Mouse (Mus musculus) embryo, embryonic 10.5 days (tissue): ENCODE data around the gene Ap1g2.

Source experiments
- DNase-seq: peaks from one replicate; pipeline ENCODE4 v3.0.0-alpha.2; 2015; ENCODE audit warnings: low spot score

Ap1g2 gene

DNA sequence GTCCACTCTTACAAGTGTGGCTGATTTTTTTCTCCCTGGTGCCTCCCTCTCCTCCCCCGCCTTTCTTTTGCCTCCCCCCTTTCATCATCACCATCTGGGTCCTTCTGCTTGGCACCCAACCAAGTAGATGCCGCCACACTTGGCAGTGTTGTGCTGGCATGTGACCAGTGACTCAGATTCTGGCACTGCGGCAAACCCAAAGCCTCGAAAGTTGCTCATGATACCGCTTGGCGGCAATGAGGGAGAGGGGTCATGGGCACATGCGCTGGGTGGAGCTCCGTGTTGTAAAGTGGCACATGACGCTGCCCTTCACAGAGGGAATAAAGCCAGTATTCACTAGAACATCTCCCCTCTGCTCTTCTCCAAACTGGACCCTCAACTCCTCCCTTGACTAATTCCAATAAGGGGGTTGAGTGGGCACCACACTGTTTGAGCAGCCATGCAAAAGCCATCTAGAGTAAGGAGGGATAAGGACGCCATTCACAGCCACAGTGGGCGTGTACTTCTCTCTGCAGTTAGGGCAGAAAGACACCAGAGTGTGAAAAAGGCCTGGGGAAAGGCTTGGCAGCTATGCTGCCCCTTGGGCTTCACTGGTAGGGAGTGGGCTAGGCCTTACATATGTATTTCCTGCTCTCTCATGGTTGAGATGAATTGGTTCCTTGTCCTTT lies 51.1 kb downstream of the Ap1g2 start:
- no peak for DNase-seq

DNA sequence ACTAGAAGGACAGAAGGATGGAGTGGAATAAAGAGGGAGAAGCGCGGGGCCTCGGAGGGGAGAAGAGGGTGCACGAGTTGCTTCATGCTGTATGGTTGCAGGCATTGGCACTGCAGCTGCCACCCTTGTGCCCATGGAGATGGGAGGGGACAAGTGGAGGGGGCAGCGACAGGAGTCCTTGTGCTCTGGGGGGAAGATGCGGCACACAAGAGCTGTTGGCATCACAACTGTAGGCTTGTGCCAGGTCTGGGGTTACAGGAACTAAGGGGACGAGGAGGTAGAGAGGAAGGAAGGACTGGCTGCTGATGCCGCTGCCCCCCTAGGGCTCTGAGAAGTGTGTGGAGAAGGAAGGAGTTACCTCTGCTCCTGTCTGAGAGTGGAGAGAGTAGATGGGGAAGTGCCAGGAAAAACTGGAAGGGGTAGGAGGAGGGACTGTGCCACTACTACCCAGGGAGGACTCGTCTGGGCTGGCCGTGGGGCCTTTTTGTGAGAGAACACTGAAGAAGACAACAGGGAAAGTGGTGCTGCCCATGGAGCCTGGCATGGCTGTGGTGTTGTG lies 52.1 kb downstream of the Ap1g2 start:
- no peak for DNase-seq

DNA sequence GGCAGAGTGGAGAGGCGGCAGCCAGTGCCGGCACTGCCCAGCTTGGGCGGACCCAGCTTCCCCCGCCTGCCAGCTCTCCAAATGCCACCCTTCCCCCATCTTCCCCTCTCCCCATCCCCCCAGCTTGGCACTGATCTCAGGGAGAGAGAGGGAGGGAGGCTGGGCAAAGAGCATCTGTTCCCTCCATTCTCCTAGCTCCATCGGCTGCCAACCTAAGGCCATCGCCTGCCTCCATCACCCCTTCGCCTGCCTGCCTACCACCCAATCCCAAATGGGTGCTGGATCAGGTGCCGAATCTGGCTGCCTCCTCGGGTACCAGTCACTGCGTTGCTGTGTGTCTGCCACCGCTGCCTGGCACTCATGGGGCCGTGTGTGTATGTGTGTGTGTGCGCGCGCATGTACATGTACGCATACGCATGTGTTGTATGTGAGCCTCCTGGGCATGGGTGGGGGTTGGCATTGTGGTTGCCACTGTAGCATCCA lies 52.6 kb downstream of the Ap1g2 start:
- no peak for DNase-seq

DNA sequence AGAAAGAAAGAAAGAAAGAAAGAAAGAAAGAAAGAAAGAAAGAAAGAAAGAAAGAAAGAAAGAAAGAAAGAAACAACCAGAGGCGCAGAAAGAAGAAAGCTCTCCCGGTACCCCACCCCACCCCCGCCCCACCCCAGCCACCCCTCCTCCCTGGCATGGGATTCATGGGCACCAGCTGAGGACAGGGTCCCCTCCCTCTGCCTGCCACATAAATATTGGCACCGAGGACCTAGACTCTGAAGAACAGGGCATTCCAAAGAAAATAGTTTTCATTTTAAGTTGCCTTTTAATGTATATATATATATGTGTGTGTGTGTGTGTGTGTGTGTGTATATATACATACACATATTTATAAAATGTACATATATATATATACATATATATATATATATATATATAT lies 53.3 kb downstream of the Ap1g2 start:
- no peak for DNase-seq

DNA sequence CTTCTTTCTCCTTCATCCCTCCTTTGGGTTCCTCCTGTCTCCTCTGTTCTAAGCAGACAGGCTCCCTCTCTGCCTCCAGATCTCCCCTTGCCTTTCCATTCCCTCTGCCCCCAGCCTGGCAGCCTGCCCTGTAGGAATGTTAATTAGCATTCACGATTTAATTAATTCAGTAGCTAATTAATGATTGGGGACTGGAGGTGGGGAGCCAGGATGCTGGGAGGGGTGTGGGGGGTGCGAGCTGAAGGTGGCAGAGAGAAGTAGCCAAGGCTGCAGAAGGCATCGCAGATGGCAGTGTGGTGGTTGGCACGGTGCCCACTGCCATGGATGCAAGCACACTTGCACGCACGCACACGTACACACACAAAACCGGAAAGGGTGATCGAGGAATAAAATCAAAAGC lies 53.9 kb downstream of the Ap1g2 start:
- DNase-seq = no peak
